Mouse (Mus musculus): ENCODE data around the gene Ift20. TPM values are rescaled to one million over a fixed set of nuclear protein-coding genes. Genes with fewer than 3 reads are reported as not detected.
"Not testable (repeated sequence)": the region's sequence is repeated elsewhere in the genome, so short reads cannot be mapped to it uniquely, and the experiment has no call there.

Ift20 gene
- polyA plus RNA-seq, 1 experiment: 9.4 TPM

- Histone ChIP-seq H3K9me3 (ENCODE audit: control insufficient read depth, low read length) (no peaks in the 10 kb centered on the region), H3K4me1 (ENCODE audit: control insufficient read depth) (peaks cover 29% of the 10 kb centered on the region), H3K4me3 (replicated peaks) (no peak overlapping the region), H3K36me3 (ENCODE audit: control insufficient read depth) (peaks cover 55% of the 10 kb centered on the region), H3K27me3 (ENCODE audit: control insufficient read depth) (no peaks in the 10 kb centered on the region)
- TF ChIP-seq TAL1 (IDR thresholded peaks at IDR 0.05; ENCODE audit: low read length): no peak
- no peak for TF ChIP-seq GATA1 (IDR thresholded peaks at IDR 0.05; ENCODE audit: low read length)
Measured at GRCm38 (mm10) chr11:78515549-78516325, 20.4 kb upstream of the Ift20 start.

- Histone ChIP-seq H3K36me3 (ENCODE audit: control insufficient read depth) (peaks cover 87% of the 10 kb centered on the region), H3K9me3 (ENCODE audit: control insufficient read depth, low read length) (no peaks in the 10 kb centered on the region), H3K4me1 (ENCODE audit: control insufficient read depth) (peaks cover 6% of the 10 kb centered on the region), H3K4me3 (replicated peaks) (no peak overlapping the region), H3K27me3 (ENCODE audit: control insufficient read depth) (no peaks in the 10 kb centered on the region)
- no peak for TF ChIP-seq GATA1 (IDR thresholded peaks at IDR 0.05; ENCODE audit: low read length)
- no peak for TF ChIP-seq TAL1 (IDR thresholded peaks at IDR 0.05; ENCODE audit: low read length)
Measured at GRCm38 (mm10) chr11:78518931-78519330, 17.2 kb upstream of the Ift20 start.

GRCm38 (mm10) chr11:78521880-78522279 lies 14.3 kb upstream of the Ift20 start:
- TF ChIP-seq TAL1 (IDR thresholded peaks at IDR 0.05; ENCODE audit: low read length): no peak
- H3K4me1 ChIP-seq (ENCODE audit: control insufficient read depth): no peaks in the 10 kb centered on the region
- peaks cover 85% of the 10 kb centered on the region for H3K36me3 ChIP-seq (ENCODE audit: control insufficient read depth)
- H3K27me3 ChIP-seq (ENCODE audit: control insufficient read depth): no peaks in the 10 kb centered on the region
- no peaks in the 10 kb centered on the region for H3K9me3 ChIP-seq (ENCODE audit: control insufficient read depth, low read length)
- no peak overlapping the region for H3K4me3 ChIP-seq (replicated peaks)

- H3K4me3 ChIP-seq (replicated peaks): no peak overlapping the region
- H3K36me3 ChIP-seq (ENCODE audit: control insufficient read depth): peaks cover 90% of the 10 kb centered on the region
- no peaks in the 10 kb centered on the region for H3K4me1 ChIP-seq (ENCODE audit: control insufficient read depth)
- H3K27me3 ChIP-seq (ENCODE audit: control insufficient read depth): no peaks in the 10 kb centered on the region
- no peaks in the 10 kb centered on the region for H3K9me3 ChIP-seq (ENCODE audit: control insufficient read depth, low read length)
- TF ChIP-seq TAL1 (IDR thresholded peaks at IDR 0.05; ENCODE audit: low read length) (no peak), GATA1 (IDR thresholded peaks at IDR 0.05; ENCODE audit: low read length) (no peak)
Measured at GRCm38 (mm10) chr11:78522481-78522997, 13.6 kb upstream of the Ift20 start.

- Histone ChIP-seq H3K36me3 (ENCODE audit: control insufficient read depth) (peaks cover 89% of the 10 kb centered on the region), H3K4me1 (ENCODE audit: control insufficient read depth) (no peaks in the 10 kb centered on the region)
- no peak for TF ChIP-seq TAL1 (IDR thresholded peaks at IDR 0.05; ENCODE audit: low read length)
- no peak for TF ChIP-seq GATA1 (IDR thresholded peaks at IDR 0.05; ENCODE audit: low read length)
Measured at GRCm38 (mm10) chr11:78523241-78523955, 12.8 kb upstream of the Ift20 start.

GRCm38 (mm10) chr11:78524838-78525237 lies 11.3 kb upstream of the Ift20 start:
- H3K36me3 ChIP-seq (ENCODE audit: control insufficient read depth): peaks cover 85% of the 10 kb centered on the region
- H3K4me3 ChIP-seq (replicated peaks): no peak overlapping the region
- H3K9me3 ChIP-seq (ENCODE audit: control insufficient read depth, low read length): no peaks in the 10 kb centered on the region

More at GRCm38 (mm10) chr11:78523241-78523955, 12.8 kb upstream of the Ift20 start:
- H3K9me3 ChIP-seq (ENCODE audit: control insufficient read depth, low read length): no peaks in the 10 kb centered on the region
- no peak overlapping the region for H3K4me3 ChIP-seq (replicated peaks)
- H3K27me3 ChIP-seq (ENCODE audit: control insufficient read depth): no peaks in the 10 kb centered on the region

GRCm38 (mm10) chr11:78528714-78529113 lies 7.4 kb upstream of the Ift20 start:
- Histone ChIP-seq H3K27me3 (ENCODE audit: control insufficient read depth) (no peaks in the 10 kb centered on the region), H3K36me3 (ENCODE audit: control insufficient read depth) (peaks cover 50% of the 10 kb centered on the region), H3K9me3 (ENCODE audit: control insufficient read depth, low read length) (no peaks in the 10 kb centered on the region), H3K4me1 (ENCODE audit: control insufficient read depth) (no peaks in the 10 kb centered on the region), H3K4me3 (replicated peaks) (no peak overlapping the region)
- TF ChIP-seq TAL1 (IDR thresholded peaks at IDR 0.05; ENCODE audit: low read length): no peak
- no peak for TF ChIP-seq GATA1 (IDR thresholded peaks at IDR 0.05; ENCODE audit: low read length)

More at GRCm38 (mm10) chr11:78524838-78525237, 11.3 kb upstream of the Ift20 start:
- H3K4me1 ChIP-seq (ENCODE audit: control insufficient read depth): no peaks in the 10 kb centered on the region
- TF ChIP-seq GATA1 (IDR thresholded peaks at IDR 0.05; ENCODE audit: low read length) (no peak), TAL1 (IDR thresholded peaks at IDR 0.05; ENCODE audit: low read length) (no peak)
- H3K27me3 ChIP-seq (ENCODE audit: control insufficient read depth): no peaks in the 10 kb centered on the region

GRCm38 (mm10) chr11:78530001-78530400 lies 6.2 kb upstream of the Ift20 start:
- Histone ChIP-seq H3K4me3 (replicated peaks) (no peak overlapping the region), H3K9me3 (ENCODE audit: control insufficient read depth, low read length) (no peaks in the 10 kb centered on the region), H3K36me3 (ENCODE audit: control insufficient read depth) (peaks cover 41% of the 10 kb centered on the region), H3K27me3 (ENCODE audit: control insufficient read depth) (no peaks in the 10 kb centered on the region), H3K4me1 (ENCODE audit: control insufficient read depth) (peaks cover 6% of the 10 kb centered on the region)
- no peak for TF ChIP-seq TAL1 (IDR thresholded peaks at IDR 0.05; ENCODE audit: low read length)
- TF ChIP-seq GATA1 (IDR thresholded peaks at IDR 0.05; ENCODE audit: low read length): no peak

- Histone ChIP-seq H3K36me3 (ENCODE audit: control insufficient read depth) (peaks cover 32% of the 10 kb centered on the region), H3K4me3 (replicated peaks) (no peak overlapping the region), H3K4me1 (ENCODE audit: control insufficient read depth) (peaks cover 16% of the 10 kb centered on the region), H3K9me3 (ENCODE audit: control insufficient read depth, low read length) (no peaks in the 10 kb centered on the region), H3K27me3 (ENCODE audit: control insufficient read depth) (no peaks in the 10 kb centered on the region)
- TF ChIP-seq GATA1 (IDR thresholded peaks at IDR 0.05; ENCODE audit: low read length): no peak
- no peak for TF ChIP-seq TAL1 (IDR thresholded peaks at IDR 0.05; ENCODE audit: low read length)
Measured at GRCm38 (mm10) chr11:78531046-78531445, 5.1 kb upstream of the Ift20 start.

GRCm38 (mm10) chr11:78531515-78531914 lies 4.6 kb upstream of the Ift20 start:
- Histone ChIP-seq H3K36me3 (ENCODE audit: control insufficient read depth) (peaks cover 28% of the 10 kb centered on the region), H3K4me1 (ENCODE audit: control insufficient read depth) (peaks cover 16% of the 10 kb centered on the region)
- H3K4me3 ChIP-seq (replicated peaks); H3K9me3 ChIP-seq (ENCODE audit: control insufficient read depth, low read length); H3K27me3 ChIP-seq (ENCODE audit: control insufficient read depth): not testable (repeated sequence)

Data from erythroblast, embryonic 14.5 days (primary cell).